Mouse (Mus musculus): ENCODE results near the gene Naif1. TPM values are rescaled to one million over a fixed set of nuclear protein-coding genes. Genes with fewer than 3 reads are reported as not detected.

Gene Naif1
- polyA plus RNA-seq (2015; fragmentation: Nextera tagmentation; extraction: Ambion mirVana), result 2.2 and 2.4 TPM in 2 replicates

GRCm38 (mm10) chr2:32449761-32450754 lies at the start of gene Naif1:
Gene Naif1, plus strand, starts transcription at chr2:32450457.
- Histone ChIP-seq H3K36me3 (peaks cover 10% of the 10 kb centered on the region), H3K9ac (peak within 1 kb of the TSS; percentile 93), H3K4me2 (peak within 1 kb of the TSS; percentile 98), H3K27me3 (no peaks in the 10 kb centered on the region), H3K27ac (peak within 1 kb of the TSS; percentile 90), H3K4me3 (replicated peaks) (peak within 1 kb of the TSS; percentile 87), H3K9me3 (replicated peaks) (no peaks in the 10 kb centered on the region), H3K4me1 (replicated peaks) (peaks cover 73% of the 10 kb centered on the region)
- WGBS (ENCODE audit: insufficient replicate concordance), result 52% methylated on average over 15 of the region's 15 CpGs
- DNase-seq, result no peak
- no peak for ATAC-seq (ENCODE audit: low read depth)

DNA sequence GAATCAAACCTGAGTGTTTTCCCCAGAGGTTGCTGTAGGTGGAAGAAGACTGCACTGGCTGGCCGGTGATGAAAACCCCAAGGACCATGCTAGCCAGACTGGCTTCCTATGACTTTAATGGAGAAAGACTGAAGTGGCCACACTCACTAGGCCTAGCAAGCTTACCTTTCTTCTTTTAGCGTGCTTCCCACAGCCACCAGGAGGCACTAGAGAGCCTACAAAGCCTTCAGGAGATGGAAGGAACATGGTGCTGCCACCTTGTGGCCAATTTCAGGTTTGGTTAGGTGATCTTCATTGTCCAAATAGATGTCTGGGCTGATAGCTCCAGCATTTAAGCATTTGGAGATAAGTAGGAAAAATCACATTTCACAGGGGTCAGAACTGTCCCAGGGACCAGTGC lies 45.6 kb upstream of the Naif1 start:
- Histone ChIP-seq H3K4me1 (replicated peaks) (peaks cover 17% of the 10 kb centered on the region), H3K36me3 (peaks cover 27% of the 10 kb centered on the region), H3K9me3 (replicated peaks) (no peaks in the 10 kb centered on the region), H3K4me2 (no peak overlapping the region), H3K27ac (no peak overlapping the region), H3K27me3 (0 out of 2 replicates have a peak, but pooled peaks cover 2% of the 10 kb centered on the region), H3K4me3 (replicated peaks) (no peak overlapping the region), H3K9ac (no peak overlapping the region)
- DNase-seq (peak; percentile 82), ATAC-seq (ENCODE audit: low read depth) (no peak; the same call in 1 of the 2 replicates)
- 19% methylated on average over 2 of the region's 2 CpGs for WGBS (ENCODE audit: insufficient replicate concordance)

DNA sequence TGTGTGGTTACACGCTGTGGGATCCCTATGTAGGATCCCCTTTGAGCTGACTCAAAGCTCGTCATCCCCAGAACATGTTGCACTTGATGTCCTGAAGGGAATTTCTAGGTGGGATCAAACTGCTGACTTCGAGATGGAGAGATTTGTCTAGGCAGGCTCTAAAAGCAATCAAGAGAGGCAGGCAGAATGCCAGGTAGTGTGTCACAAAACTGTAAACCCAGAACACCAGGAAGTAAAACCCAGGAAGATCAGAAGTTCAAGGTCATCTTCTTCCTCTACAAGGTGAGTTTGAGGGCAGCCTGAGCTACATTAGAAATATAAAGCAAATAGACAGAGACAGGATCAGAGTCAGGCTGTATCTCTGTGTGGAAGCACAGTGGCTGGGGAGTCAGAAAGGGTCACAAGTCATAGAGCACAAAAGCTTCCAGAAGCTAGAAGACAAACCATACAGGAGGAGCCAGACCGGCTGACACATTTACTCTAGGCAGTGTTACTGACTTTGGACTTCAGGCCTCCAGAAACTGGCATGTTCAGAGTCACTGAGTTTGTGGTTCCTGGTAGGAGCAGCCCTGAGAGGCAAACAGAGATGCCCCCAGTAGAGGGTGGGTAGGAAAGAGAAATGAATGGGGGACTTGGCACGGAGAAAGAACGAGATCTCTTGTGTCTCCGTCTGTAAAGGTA lies 43.0 kb upstream of the Naif1 start:
- H3K4me2 ChIP-seq, result no peak overlapping the region
- H3K27me3 ChIP-seq, result 0 out of 2 replicates have a peak, but pooled peaks cover 2% of the 10 kb centered on the region
- no peaks in the 10 kb centered on the region for H3K9me3 ChIP-seq (replicated peaks)
- H3K36me3 ChIP-seq, result peaks cover 5% of the 10 kb centered on the region
- ATAC-seq (ENCODE audit: low read depth) (no peak), DNase-seq (no peak)
- WGBS (ENCODE audit: insufficient replicate concordance), result 63% methylated on average over 7 of the region's 7 CpGs
- H3K9ac ChIP-seq, result no peak overlapping the region
- no peak overlapping the region for H3K4me3 ChIP-seq (replicated peaks)
- peaks cover 8% of the 10 kb centered on the region; the same call in 1 of the 2 replicates for H3K4me1 ChIP-seq (replicated peaks)
- no peak overlapping the region for H3K27ac ChIP-seq

DNA sequence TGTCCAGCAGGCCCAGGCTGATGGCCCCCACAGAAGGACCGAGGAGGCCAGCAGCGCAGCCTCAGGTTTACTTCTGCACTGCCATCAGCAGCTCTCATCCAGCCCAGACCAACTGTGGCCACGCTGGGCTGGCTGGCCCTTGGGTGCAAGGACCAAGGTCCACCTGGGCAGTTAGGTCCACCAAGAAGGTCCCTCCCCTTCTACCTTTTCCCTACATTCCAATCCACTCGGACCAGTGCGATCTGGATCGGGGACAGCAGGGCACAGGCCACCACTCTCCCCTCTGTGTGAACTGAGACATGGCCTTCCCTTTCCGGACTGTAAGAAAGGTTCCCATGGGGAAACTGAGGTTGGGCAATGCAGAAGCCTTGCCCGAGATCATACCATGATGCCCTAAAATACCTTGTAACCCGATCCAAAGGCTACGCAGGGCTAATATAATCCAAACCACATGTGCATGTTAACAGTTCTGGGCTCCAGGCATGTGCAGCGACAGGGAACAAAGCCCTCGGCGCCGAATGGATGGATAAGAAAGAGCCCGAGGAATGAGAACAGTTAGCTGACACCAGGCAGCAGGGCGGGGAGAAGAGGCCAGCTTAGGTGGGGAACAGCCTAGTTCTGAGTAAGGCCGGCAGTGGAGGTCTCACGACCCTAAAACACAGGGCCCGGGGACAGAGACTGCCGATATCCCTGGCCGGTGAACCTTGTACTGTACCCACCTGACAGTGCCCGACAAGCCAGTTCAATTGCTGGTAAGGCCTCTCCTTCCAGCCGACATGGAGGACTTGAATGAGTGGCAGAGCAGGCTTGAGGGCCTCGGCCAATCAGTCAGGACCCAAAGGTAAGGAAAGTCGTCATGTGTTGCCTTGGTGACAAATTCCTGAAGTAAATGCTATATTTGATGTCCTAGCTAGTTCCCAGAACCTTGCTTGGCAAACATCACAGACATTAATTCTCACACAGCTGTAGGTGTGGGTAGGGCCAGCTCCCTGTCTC lies 41.5 kb upstream of the Naif1 start:
- H3K36me3 ChIP-seq, result peaks cover 2% of the 10 kb centered on the region
- 0 out of 2 replicates have a peak, but pooled peaks cover 2% of the 10 kb centered on the region for H3K27me3 ChIP-seq
- ATAC-seq (ENCODE audit: low read depth) (peak; percentile 63), DNase-seq (no peak)
- H3K27ac ChIP-seq, result no peak overlapping the region
- no peak overlapping the region for H3K9ac ChIP-seq
- 69% methylated on average over 25 of the region's 25 CpGs for WGBS (ENCODE audit: insufficient replicate concordance)
- no peaks in the 10 kb centered on the region for H3K9me3 ChIP-seq (replicated peaks)
- H3K4me3 ChIP-seq (replicated peaks), result no peak overlapping the region
- peaks cover 13% of the 10 kb centered on the region for H3K4me1 ChIP-seq (replicated peaks)
- H3K4me2 ChIP-seq, result no peak overlapping the region

- Histone ChIP-seq H3K4me1 (replicated peaks) (peaks cover 13% of the 10 kb centered on the region), H3K9ac (no peak overlapping the region), H3K27ac (no peak overlapping the region), H3K27me3 (0 out of 2 replicates have a peak, but pooled peaks cover 2% of the 10 kb centered on the region), H3K9me3 (replicated peaks) (no peaks in the 10 kb centered on the region), H3K4me3 (replicated peaks) (no peak overlapping the region), H3K4me2 (no peak overlapping the region), H3K36me3 (peaks cover 27% of the 10 kb centered on the region)
- DNase-seq (no peak), ATAC-seq (ENCODE audit: low read depth) (no peak)
- WGBS (ENCODE audit: insufficient replicate concordance), result 80% methylated on average over 7 of the region's 7 CpGs
These were observed 38.9 kb upstream of the Naif1 start for GRCm38 (mm10) chr2:32411407-32411806.

DNA sequence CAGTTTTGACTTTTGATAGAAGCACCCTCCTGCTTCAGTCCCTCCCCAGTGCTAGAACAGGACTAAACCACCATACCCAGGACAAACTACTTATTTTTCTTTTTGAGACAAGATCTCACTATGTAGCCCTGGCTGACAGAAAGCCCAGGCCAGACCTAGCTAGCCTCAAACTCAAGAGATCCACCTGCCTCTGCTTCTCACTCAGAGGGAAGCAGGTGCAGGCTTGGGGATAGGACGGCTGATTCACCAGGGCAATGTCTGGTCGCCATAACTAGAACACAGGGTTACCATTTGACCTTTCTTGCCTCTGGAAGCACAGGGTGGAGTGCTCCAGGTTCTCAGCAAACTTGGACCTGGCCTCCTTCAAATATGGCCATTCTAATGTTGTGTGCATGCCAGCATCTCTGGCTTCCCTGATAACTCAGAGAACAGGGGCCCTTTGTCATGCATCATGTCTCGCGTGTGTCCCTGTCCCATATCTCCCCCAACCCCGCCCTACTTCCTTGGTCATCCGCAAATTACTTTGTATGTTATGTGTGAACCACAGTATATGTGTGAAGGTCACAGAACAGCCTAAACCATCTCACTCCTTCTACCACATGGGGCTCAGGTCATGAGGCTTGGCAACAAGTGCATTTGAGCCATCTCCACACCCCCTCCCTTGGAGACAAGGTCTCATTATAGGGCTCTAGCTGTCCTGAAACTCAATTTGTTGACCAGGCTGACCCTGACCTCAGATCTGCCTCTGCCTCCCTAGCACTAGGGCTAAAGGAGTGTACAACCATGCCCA lies 37.3 kb upstream of the Naif1 start:
- Histone ChIP-seq H3K9ac (no peak overlapping the region), H3K36me3 (peaks cover 42% of the 10 kb centered on the region), H3K4me1 (replicated peaks) (peaks cover 13% of the 10 kb centered on the region), H3K27ac (no peak overlapping the region), H3K4me2 (no peak overlapping the region), H3K9me3 (replicated peaks) (no peaks in the 10 kb centered on the region), H3K4me3 (replicated peaks) (no peak overlapping the region), H3K27me3 (0 out of 2 replicates have a peak, but pooled peaks cover 2% of the 10 kb centered on the region)
- DNase-seq (no peak), ATAC-seq (ENCODE audit: low read depth) (no peak)
- WGBS (ENCODE audit: insufficient replicate concordance), result 62% methylated on average over 6 of the region's 6 CpGs

GRCm38 (mm10) chr2:32413936-32414335 lies 36.3 kb upstream of the Naif1 start:
- no peak overlapping the region for H3K4me3 ChIP-seq (replicated peaks)
- DNase-seq (no peak), ATAC-seq (ENCODE audit: low read depth) (no peak)
- H3K9me3 ChIP-seq (replicated peaks), result no peaks in the 10 kb centered on the region
- H3K4me2 ChIP-seq, result no peak overlapping the region
- peaks cover 52% of the 10 kb centered on the region for H3K36me3 ChIP-seq
- no peaks in the 10 kb centered on the region for H3K27me3 ChIP-seq
- H3K27ac ChIP-seq, result no peak overlapping the region
- H3K4me1 ChIP-seq (replicated peaks), result peaks cover 7% of the 10 kb centered on the region
- 61% methylated on average over 5 of the region's 5 CpGs for WGBS (ENCODE audit: insufficient replicate concordance)
- H3K9ac ChIP-seq, result no peak overlapping the region

GRCm38 (mm10) chr2:32415801-32416200 lies 34.5 kb upstream of the Naif1 start:
- Histone ChIP-seq H3K36me3 (peaks cover 71% of the 10 kb centered on the region), H3K4me2 (no peak overlapping the region), H3K4me3 (replicated peaks) (no peak overlapping the region), H3K4me1 (replicated peaks) (peaks cover 6% of the 10 kb centered on the region), H3K9me3 (replicated peaks) (no peaks in the 10 kb centered on the region), H3K27ac (no peak overlapping the region), H3K27me3 (no peaks in the 10 kb centered on the region), H3K9ac (no peak overlapping the region)
- DNase-seq (no peak), ATAC-seq (ENCODE audit: low read depth) (no peak)
- 87% methylated on average over 12 of the region's 12 CpGs for WGBS (ENCODE audit: insufficient replicate concordance)

GRCm38 (mm10) chr2:32416556-32416955 lies 33.7 kb upstream of the Naif1 start:
- no peak for ATAC-seq (ENCODE audit: low read depth)
- H3K36me3 ChIP-seq, result peaks cover 76% of the 10 kb centered on the region
- no peak overlapping the region for H3K9ac ChIP-seq
- no peak for DNase-seq
- no peak overlapping the region for H3K4me2 ChIP-seq
- H3K4me3 ChIP-seq (replicated peaks), result no peak overlapping the region
- H3K27me3 ChIP-seq, result no peaks in the 10 kb centered on the region
- no peaks in the 10 kb centered on the region for H3K9me3 ChIP-seq (replicated peaks)
- H3K27ac ChIP-seq, result no peak overlapping the region
- peaks cover 10% of the 10 kb centered on the region for H3K4me1 ChIP-seq (replicated peaks)
- WGBS (ENCODE audit: insufficient replicate concordance), result 77% methylated on average over 2 of the region's 2 CpGs

GRCm38 (mm10) chr2:32417486-32417885 lies 32.8 kb upstream of the Naif1 start:
- 79% methylated on average over 8 of the region's 8 CpGs for WGBS (ENCODE audit: insufficient replicate concordance)
- no peak overlapping the region for H3K4me3 ChIP-seq (replicated peaks)

More at GRCm38 (mm10) chr2:32417486-32417885, 32.8 kb upstream of the Naif1 start:
- no peak overlapping the region for H3K4me2 ChIP-seq
- ATAC-seq (ENCODE audit: low read depth) (no peak), DNase-seq (no peak)
- H3K9ac ChIP-seq, result no peak overlapping the region
- peaks cover 76% of the 10 kb centered on the region for H3K36me3 ChIP-seq
- H3K4me1 ChIP-seq (replicated peaks), result peaks cover 19% of the 10 kb centered on the region
- no peaks in the 10 kb centered on the region for H3K27me3 ChIP-seq
- H3K9me3 ChIP-seq (replicated peaks), result no peaks in the 10 kb centered on the region
- H3K27ac ChIP-seq, result no peak overlapping the region

Data from liver, embryonic 13.5 days (tissue).